Mouse (Mus musculus) lung, postnatal 0 days (tissue): Measurements from ENCODE around the gene Kdm6b.

Source experiments
- CTCF ChIP-seq: IDR thresholded peaks from 2 replicates; pipeline ENCODE4 v1.5.1; 2016; ENCODE audit warnings: antibody characterized with exemption, mild to moderate bottlenecking
- EP300 ChIP-seq: IDR thresholded peaks from 2 replicates; pipeline ENCODE4 v1.6.1; 2016; ENCODE audit warnings: antibody characterized with exemption, mild to moderate bottlenecking, control low read depth

- TF ChIP-seq EP300 (no peak), CTCF (no peak)
Observed at GRCm38 (mm10) chr11:69404595-69405396, 8.7 kb downstream of the Kdm6b start.
